Mouse (Mus musculus): ENCODE measurements around the gene Mast3.

Gene Mast3

GRCm38 (mm10) chr8:70806541-70806940 lies 1.7 kb upstream of the Mast3 start:
- CTCF ChIA-PET: no interaction called here

- CTCF ChIA-PET: interaction anchor here (0.5 to 1.3 kb wide), 2 partner anchors 17 to 91 kb away, joined by 3 read pairs; no protein-coding TSS in a partner anchor
Measured at GRCm38 (mm10) chr8:70803761-70804480, 933 bp downstream of the Mast3 start.

GRCm38 (mm10) chr8:70802786-70803510 lies 1.9 kb downstream of the Mast3 start:
- CTCF ChIA-PET: interaction anchor here (0.5 to 1.3 kb wide), 5 partner anchors 12 to 253 kb away, joined by 3 to 10 read pairs (median 3); no protein-coding TSS in a partner anchor

GRCm38 (mm10) chr8:70801830-70802229 lies 3.0 kb downstream of the Mast3 start:
- CTCF ChIA-PET: no interaction called here

GRCm38 (mm10) chr8:70801156-70801555 lies 3.7 kb downstream of the Mast3 start:
- CTCF ChIA-PET: interaction anchor here (0.6 kb wide), 1 partner anchor 71 kb away, joined by 4 read pairs; no protein-coding TSS in a partner anchor

GRCm38 (mm10) chr8:70800648-70801047 lies 4.2 kb downstream of the Mast3 start:
- CTCF ChIA-PET: interaction anchor here (0.6 kb wide), 1 partner anchor 72 kb away, joined by 4 read pairs; no protein-coding TSS in a partner anchor

- CTCF ChIA-PET: no interaction called here
Measured at GRCm38 (mm10) chr8:70798281-70798680, 6.6 kb downstream of the Mast3 start.

GRCm38 (mm10) chr8:70797081-70798070 lies 7.5 kb downstream of the Mast3 start:
- CTCF ChIA-PET: no interaction called here

- CTCF ChIA-PET: no interaction called here
Measured at GRCm38 (mm10) chr8:70796403-70797080, 8.3 kb downstream of the Mast3 start.

GRCm38 (mm10) chr8:70795370-70795769 lies 9.5 kb downstream of the Mast3 start:
- CTCF ChIA-PET: no interaction called here

- CTCF ChIA-PET: interaction anchor here (0.7 kb wide), 1 partner anchor 31 kb away, joined by 3 read pairs; no protein-coding TSS in a partner anchor
Measured at GRCm38 (mm10) chr8:70794215-70794614, 10.6 kb downstream of the Mast3 start.

GRCm38 (mm10) chr8:70792700-70793099 lies 12.2 kb downstream of the Mast3 start:
- CTCF ChIA-PET: interaction anchor here (1.2 kb wide), 1 partner anchor 18 kb away, joined by 3 read pairs; no protein-coding TSS in a partner anchor

GRCm38 (mm10) chr8:70791975-70792691 lies 12.7 kb downstream of the Mast3 start:
- CTCF ChIA-PET: interaction anchor here (1.0 to 1.2 kb wide), 2 partner anchors 18 to 29 kb away, joined by 3 read pairs; no protein-coding TSS in a partner anchor

GRCm38 (mm10) chr8:70791294-70791701 lies 13.6 kb downstream of the Mast3 start:
- CTCF ChIA-PET: interaction anchor here (1.0 to 1.5 kb wide), 3 partner anchors 11 to 28 kb away, joined by 3 to 5 read pairs (median 3); partner anchors contain the start of gene Pik3r2

- CTCF ChIA-PET: interaction anchor here (1.0 to 1.5 kb wide), 4 partner anchors 12 to 27 kb away, joined by 3 to 5 read pairs (median 3); partner anchors contain the start of gene Pik3r2
Measured at GRCm38 (mm10) chr8:70790846-70791245, 14.0 kb downstream of the Mast3 start.

- CTCF ChIA-PET: no interaction called here
Measured at GRCm38 (mm10) chr8:70789046-70789445, 15.8 kb downstream of the Mast3 start.

GRCm38 (mm10) chr8:70787941-70788667 lies 16.8 kb downstream of the Mast3 start:
- CTCF ChIA-PET: interaction anchor here (1.4 kb wide), 1 partner anchor 16 kb away, joined by 3 read pairs; no protein-coding TSS in a partner anchor

GRCm38 (mm10) chr8:70787051-70787445 lies 17.8 kb downstream of the Mast3 start:
- CTCF ChIA-PET: interaction anchor here (1.4 kb wide), 1 partner anchor 17 kb away, joined by 3 read pairs; no protein-coding TSS in a partner anchor
